Mouse (Mus musculus) heart, postnatal 0 days (tissue): ENCODE measurements at regions not wholly inside any gene's neighbourhood (a gene's known extent, or its start where the extent isn't known, plus 50 kb on each side); places are given as distances from the start of the nearest gene placed in this dataset.

Source experiments
- ATAC-seq: fragments of 200-750 bp; cut with Nextera tagmentation; 2 replicates; pipeline ENCODE4 v1.8.0; 2017; ENCODE audit warnings: low read depth, moderate number of reproducible peaks, moderate library complexity; ENCODE audit not compliant: insufficient read depth
- DNase-seq: peaks from one replicate; pipeline ENCODE4 v3.0.0-alpha.2; 2016; ENCODE audit warnings: low spot score
- H3K27ac ChIP-seq: fragments of 300-500 bp; sonication (generic); 2 replicates; pipeline ENCODE4 v1.5.1; 2014; ENCODE audit warnings: low read depth, mild to moderate bottlenecking
- H3K27me3 ChIP-seq: fragments of 300-500 bp; sonication (generic); 2 replicates; pipeline ENCODE4 v1.6.1; 2014; ENCODE audit warnings: low read length, mixed read lengths; ENCODE audit not compliant: control insufficient read depth, insufficient read depth
- H3K36me3 ChIP-seq: fragments of 300-500 bp; sonication (generic); replicated peaks from 2 replicates; pipeline ENCODE4 v1.6.1; 2014; ENCODE audit warnings: low read length, mixed read lengths; ENCODE audit not compliant: control insufficient read depth, insufficient read depth
- H3K4me1 ChIP-seq: fragments of 300-500 bp; sonication (generic); 2 replicates; pipeline ENCODE4 v1.6.1; 2014; ENCODE audit warnings: antibody characterized with exemption; ENCODE audit not compliant: control insufficient read depth, insufficient read depth
- H3K4me2 ChIP-seq: fragments of 300-500 bp; sonication (generic); 2 replicates; pipeline ENCODE4 v1.6.1; 2014; ENCODE audit warnings: low read depth, mild to moderate bottlenecking, low read length, moderate library complexity
- H3K4me3 ChIP-seq: fragments of 300-500 bp; sonication (generic); 2 replicates; pipeline ENCODE4 v1.5.1; 2014; ENCODE audit warnings: low read depth, low read length
- H3K9ac ChIP-seq: fragments of 300-500 bp; sonication (generic); replicated peaks from 2 replicates; pipeline ENCODE4 v1.6.1; 2014; ENCODE audit warnings: low read depth, low read length, mixed read lengths
- H3K9me3 ChIP-seq: fragments of 300-500 bp; sonication (generic); replicated peaks from 2 replicates; pipeline ENCODE4 v1.6.1; 2016; ENCODE audit warnings: low read length; ENCODE audit not compliant: control insufficient read depth
- CTCF ChIP-seq: IDR thresholded peaks from 2 replicates; pipeline ENCODE4 v1.5.1; 2016; ENCODE audit warnings: antibody characterized with exemption, control low read depth, low read depth
- EP300 ChIP-seq: IDR thresholded peaks from 2 replicates; pipeline ENCODE4 v1.6.1; 2016; ENCODE audit warnings: antibody characterized with exemption, low read depth
- WGBS: fragments of 180-500 bp; shearing (Covaris S2); extraction: QIAGEN DNeasy Blood & Tissue Kit; methylation state at CpG from one replicate; pipeline ENCODE4 v1.1.7; 2014; 5-methylcytosine and 5-hydroxymethylcytosine counted together

- Histone ChIP-seq H3K9me3 (no peaks in the 10 kb centered on the region), H3K4me2 (no peak overlapping the region), H3K36me3 (no peaks in the 10 kb centered on the region), H3K9ac (no peak overlapping the region), H3K4me1 (no peaks in the 10 kb centered on the region), H3K27ac (no peak overlapping the region), H3K4me3 (no peak overlapping the region), H3K27me3 (no peaks in the 10 kb centered on the region)
- no peak for DNase-seq
- ATAC-seq = no peak
- no peak for TF ChIP-seq CTCF
- no peak for TF ChIP-seq EP300
- WGBS = 78% methylated on average over 7 of the region's 7 CpGs
Observed at GRCm38 (mm10) chr12:99052599-99052998, 132.2 kb downstream of the Ttc8 start.

GRCm38 (mm10) chr12:99057521-99057920 is 137.1 kb downstream of the Ttc8 start:
- Histone ChIP-seq H3K36me3 (no peaks in the 10 kb centered on the region), H3K9ac (no peak overlapping the region)
- ATAC-seq = no peak

GRCm38 (mm10) chr12:99058916-99059315 is 138.5 kb downstream of the Ttc8 start:
- TF ChIP-seq CTCF (no peak), EP300 (no peak)
- H3K4me3 ChIP-seq = no peak overlapping the region
- 66% methylated on average over 2 of the region's 2 CpGs for WGBS
- ATAC-seq (no peak), DNase-seq (no peak)
- no peaks in the 10 kb centered on the region for H3K9me3 ChIP-seq
- no peaks in the 10 kb centered on the region for H3K36me3 ChIP-seq
- H3K27ac ChIP-seq = no peak overlapping the region
- no peaks in the 10 kb centered on the region for H3K4me1 ChIP-seq
- H3K27me3 ChIP-seq = no peaks in the 10 kb centered on the region
- H3K9ac ChIP-seq = no peak overlapping the region
- H3K4me2 ChIP-seq = no peak overlapping the region

More at GRCm38 (mm10) chr12:99057521-99057920, 137.1 kb downstream of the Ttc8 start:
- 79% methylated on average over 2 of the region's 2 CpGs for WGBS
- no peak for TF ChIP-seq EP300
- no peak for TF ChIP-seq CTCF
- no peak for DNase-seq
- Histone ChIP-seq H3K4me3 (no peak overlapping the region), H3K27ac (no peak overlapping the region), H3K27me3 (no peaks in the 10 kb centered on the region), H3K4me2 (no peak overlapping the region), H3K9me3 (no peaks in the 10 kb centered on the region), H3K4me1 (no peaks in the 10 kb centered on the region)

GRCm38 (mm10) chr12:99059491-99059890 is 139.1 kb downstream of the Ttc8 start:
- 90% methylated on average over 4 of the region's 4 CpGs for WGBS
- no peak for ATAC-seq

GRCm38 (mm10) chr12:99060702-99061101 is 140.3 kb downstream of the Ttc8 start:
- no peaks in the 10 kb centered on the region for H3K9me3 ChIP-seq
- TF ChIP-seq EP300 (no peak), CTCF (no peak)
- no peaks in the 10 kb centered on the region for H3K27me3 ChIP-seq
- ATAC-seq (no peak), DNase-seq (no peak)
- no peaks in the 10 kb centered on the region for H3K4me1 ChIP-seq
- H3K9ac ChIP-seq = no peak overlapping the region
- WGBS = 46% methylated on average over 2 of the region's 2 CpGs
- H3K36me3 ChIP-seq = no peaks in the 10 kb centered on the region
- H3K27ac ChIP-seq = no peak overlapping the region
- H3K4me2 ChIP-seq = no peak overlapping the region
- no peak overlapping the region for H3K4me3 ChIP-seq

More at GRCm38 (mm10) chr12:99059491-99059890, 139.1 kb downstream of the Ttc8 start:
- Histone ChIP-seq H3K36me3 (no peaks in the 10 kb centered on the region), H3K9me3 (no peaks in the 10 kb centered on the region), H3K27me3 (no peaks in the 10 kb centered on the region), H3K4me2 (no peak overlapping the region), H3K4me3 (no peak overlapping the region), H3K4me1 (no peaks in the 10 kb centered on the region), H3K27ac (no peak overlapping the region), H3K9ac (no peak overlapping the region)
- TF ChIP-seq EP300 = no peak
- TF ChIP-seq CTCF = no peak
- no peak for DNase-seq

GRCm38 (mm10) chr12:99063441-99063840 is 143.1 kb downstream of the Ttc8 start:
- DNase-seq (no peak), ATAC-seq (no peak)
- no peaks in the 10 kb centered on the region for H3K36me3 ChIP-seq
- no peaks in the 10 kb centered on the region for H3K9me3 ChIP-seq
- H3K4me2 ChIP-seq = no peak overlapping the region
- no peak overlapping the region for H3K9ac ChIP-seq
- TF ChIP-seq CTCF (no peak), EP300 (no peak)
- no peaks in the 10 kb centered on the region for H3K27me3 ChIP-seq
- no peak overlapping the region for H3K27ac ChIP-seq
- no peak overlapping the region for H3K4me3 ChIP-seq
- H3K4me1 ChIP-seq = no peaks in the 10 kb centered on the region
- 64% methylated on average over 3 of the region's 3 CpGs for WGBS
